Mouse (Mus musculus) kidney, postnatal 36 days (tissue): ENCODE measurements at regions not wholly inside any gene's neighbourhood (a gene's known extent, or its start where the extent isn't known, plus 50 kb on each side); places are given as distances from the start of the nearest gene placed in this dataset.
A peak's percentile ranks its signal among the peaks of the same experiment; 100 is the strongest.

Experiments
- DNase-seq, 2 experiments: peaks; one replicate each; pipeline ENCODE4 v3.0.0; 2021 to 2022; ENCODE audit warnings: mixed read lengths in 2 of 2

- DNase-seq, result no peak
Measured at GRCm38 (mm10) chr2:105528535-105528934, 129.4 kb upstream of the Rcn1 start.

- DNase-seq, result no peak
Measured at GRCm38 (mm10) chr2:105544099-105544498, 124.6 kb upstream of the Pax6 start.

- no peak for DNase-seq
Measured at GRCm38 (mm10) chr2:105552092-105552491, 116.6 kb upstream of the Pax6 start.

GRCm38 (mm10) chr2:105586782-105587181 is 81.9 kb upstream of the Pax6 start:
- DNase-seq, result no peak

- no peak for DNase-seq
Measured at GRCm38 (mm10) chr2:105594131-105594530, 74.6 kb upstream of the Pax6 start.

- DNase-seq, result peak in 1 of 2 experiments; percentile 13
Measured at GRCm38 (mm10) chr2:105604553-105605116, 64.1 kb upstream of the Pax6 start.

GRCm38 (mm10) chr2:105607969-105608538 is 60.6 kb upstream of the Pax6 start:
- no peak for DNase-seq

- no peak for DNase-seq
Measured at GRCm38 (mm10) chr2:105608756-105609155, 59.9 kb upstream of the Pax6 start.

GRCm38 (mm10) chr2:105611014-105611413 is 57.7 kb upstream of the Pax6 start:
- DNase-seq, result no peak

GRCm38 (mm10) chr2:105611651-105612050 is 57.0 kb upstream of the Pax6 start:
- no peak for DNase-seq

GRCm38 (mm10) chr2:105612051-105612664 is 56.5 kb upstream of the Pax6 start:
- DNase-seq, result no peak

- DNase-seq, result no peak
Measured at GRCm38 (mm10) chr2:105612706-105613105, 56.0 kb upstream of the Pax6 start.

GRCm38 (mm10) chr2:105613243-105613642 is 55.5 kb upstream of the Pax6 start:
- DNase-seq, result no peak

GRCm38 (mm10) chr2:105615891-105616733 is 52.6 kb upstream of the Pax6 start:
- DNase-seq, result peak; percentile 20 to 71
